Mouse (Mus musculus) brain, adult 2 months (tissue): ENCODE measurements at regions not wholly inside any gene's neighbourhood (a gene's known extent, or its start where the extent isn't known, plus 50 kb on each side); places are given as distances from the start of the nearest gene placed in this dataset.

Experiments
- DNase-seq: peaks from one replicate; pipeline ENCODE4 v3.0.0; 2011; ENCODE audit warnings: low read depth, low spot score

DNA sequence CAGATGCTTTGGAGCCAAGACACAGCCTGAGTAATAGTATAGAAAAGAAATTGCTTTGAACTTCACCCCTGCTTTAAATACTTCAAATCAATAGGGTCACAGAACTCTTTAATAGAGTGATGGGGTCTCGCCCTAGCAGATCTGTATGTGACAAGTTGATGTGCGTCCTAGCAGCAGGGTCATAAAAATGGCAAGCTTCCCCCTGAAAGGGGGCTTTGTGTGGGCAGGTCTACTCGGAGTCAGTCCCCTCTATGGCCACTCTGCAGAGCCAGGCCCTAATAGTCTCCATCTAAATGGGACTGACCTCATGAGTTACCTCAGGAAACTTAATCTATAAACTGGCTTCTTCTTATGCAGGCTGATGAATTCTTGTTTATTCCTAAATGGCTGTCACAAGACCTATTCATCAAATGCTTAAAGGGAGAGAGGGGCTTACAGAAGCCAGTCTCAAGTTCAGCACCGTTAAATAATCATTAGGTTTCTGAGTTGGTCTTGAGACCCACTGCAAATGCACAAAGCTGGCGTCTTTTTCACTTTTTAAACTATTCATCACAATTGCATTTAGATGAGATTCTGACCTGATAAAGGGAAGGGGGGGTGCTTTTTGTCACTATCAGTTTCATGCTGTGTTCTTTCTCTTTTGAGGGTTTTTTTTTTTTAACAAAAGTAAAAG is 457.0 kb upstream of the Fam92a start:
- no peak for DNase-seq

DNA sequence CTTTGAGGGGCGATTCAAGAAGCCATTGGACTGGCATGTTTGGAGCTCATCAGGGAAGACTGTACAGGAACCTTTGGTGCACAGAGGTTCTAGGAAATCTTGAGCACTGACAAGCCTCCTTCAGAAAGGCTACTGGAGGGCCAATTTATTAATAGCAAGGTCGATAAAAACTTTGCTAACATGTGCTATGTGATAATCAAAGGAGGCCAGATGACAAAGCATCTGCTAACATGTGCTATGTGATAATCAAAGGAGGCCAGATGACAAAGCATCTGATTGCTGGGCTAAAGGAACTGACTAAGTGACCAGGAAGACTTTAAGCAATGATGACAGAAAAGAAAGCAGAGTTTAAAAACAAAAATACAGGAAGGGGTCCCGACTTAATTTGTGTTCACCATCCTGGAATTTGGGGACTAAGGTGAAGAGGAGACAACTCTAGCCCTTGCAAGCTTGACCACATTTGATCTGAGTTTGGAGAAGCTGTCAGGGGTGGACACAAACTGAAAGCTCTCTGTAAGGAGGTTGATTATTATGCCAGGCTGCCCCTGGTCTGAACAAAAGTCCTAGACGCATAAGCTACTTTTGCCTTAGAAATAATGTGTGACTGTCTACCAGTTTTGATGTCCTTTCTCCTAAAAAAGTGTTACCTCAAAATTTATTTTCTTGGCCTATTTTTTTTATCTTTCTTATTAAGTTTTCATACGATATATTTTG is 455.5 kb upstream of the Fam92a start:
- DNase-seq: no peak

DNA sequence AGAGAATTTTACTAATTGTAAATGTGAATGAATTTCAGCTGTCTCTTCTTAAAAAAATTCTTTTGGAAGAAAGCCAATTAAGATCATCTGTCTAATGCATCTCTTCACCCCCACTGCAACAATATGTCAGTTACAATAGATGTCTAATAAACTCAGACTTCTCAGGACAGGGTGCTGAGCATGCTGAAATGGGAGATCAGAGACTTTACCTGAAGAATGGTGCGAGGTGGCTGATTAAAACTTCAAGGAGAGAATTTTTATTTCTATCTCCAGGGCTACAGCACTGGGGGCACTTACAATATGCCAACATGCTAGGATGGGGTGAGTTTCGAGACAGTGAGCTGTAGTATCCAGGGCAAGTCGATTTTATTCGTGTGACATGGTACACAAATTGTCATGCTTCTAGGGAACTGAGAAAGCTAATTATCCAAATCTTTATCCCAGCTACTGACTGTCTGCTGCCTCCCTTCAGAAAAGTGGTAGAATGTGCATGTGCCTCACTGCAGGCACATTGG is 449.0 kb upstream of the Fam92a start:
- no peak for DNase-seq

GRCm38 (mm10) chr4:12620059-12620755 is 448.4 kb upstream of the Fam92a start:
- no peak for DNase-seq

GRCm38 (mm10) chr4:12616665-12617064 is 444.9 kb upstream of the Fam92a start:
- no peak for DNase-seq

DNA sequence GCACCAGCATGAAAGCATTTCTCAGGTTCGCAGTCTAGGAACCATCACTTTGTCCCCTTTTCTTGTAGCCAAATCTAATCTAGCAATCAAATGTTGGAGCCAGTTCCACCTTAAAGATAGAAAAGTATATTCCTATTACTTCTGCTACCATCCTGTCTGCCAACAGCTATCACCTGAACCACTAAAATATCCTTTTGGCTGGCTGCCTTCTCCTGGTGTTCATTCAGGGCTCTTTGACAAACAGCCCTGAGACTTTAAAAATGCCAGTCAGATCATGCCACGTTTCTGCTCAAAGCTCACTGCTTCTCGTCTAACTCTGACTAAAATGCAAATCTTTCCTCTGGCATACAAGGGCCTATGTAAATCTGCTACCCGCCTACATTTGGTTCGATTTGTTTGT is 439.7 kb upstream of the Fam92a start:
- DNase-seq: peak; percentile 7

- DNase-seq: no peak
These were observed 429.5 kb upstream of the Fam92a start for GRCm38 (mm10) chr4:12601165-12601919.

DNA sequence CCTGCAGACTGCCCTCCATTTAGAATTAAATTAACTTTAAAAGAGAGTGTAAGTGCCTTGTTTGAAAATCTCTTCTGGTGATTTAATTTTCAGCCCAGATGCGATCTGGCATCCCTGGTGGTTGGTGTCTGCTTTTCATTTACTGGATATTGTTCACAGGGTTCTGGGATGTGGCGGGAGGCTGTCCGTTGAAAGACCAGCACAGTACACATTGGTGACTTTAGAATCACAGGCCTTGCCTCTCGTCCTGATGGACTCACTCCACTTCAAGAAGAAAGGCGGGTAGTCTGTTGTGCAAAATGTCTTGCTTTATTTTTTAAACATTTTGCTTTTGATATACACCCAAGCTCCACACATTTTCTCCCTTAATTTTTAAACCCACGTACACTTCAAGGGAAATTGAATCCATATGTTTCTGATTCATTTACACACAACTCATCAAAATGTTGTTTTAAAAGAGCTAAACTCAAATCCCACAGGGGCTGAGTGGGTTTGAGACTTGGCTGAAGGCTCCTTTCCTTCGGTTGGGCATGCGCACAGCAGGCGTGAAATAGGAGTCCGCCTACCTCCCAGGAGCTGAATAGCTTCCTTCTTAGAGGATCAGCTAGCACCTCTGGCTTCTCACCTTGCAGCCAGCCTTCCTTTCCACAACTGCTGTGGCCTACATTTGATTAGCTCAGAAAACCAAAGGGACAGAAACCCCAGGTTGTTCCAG is 424.1 kb upstream of the Fam92a start:
- DNase-seq: peak; percentile 68

DNA sequence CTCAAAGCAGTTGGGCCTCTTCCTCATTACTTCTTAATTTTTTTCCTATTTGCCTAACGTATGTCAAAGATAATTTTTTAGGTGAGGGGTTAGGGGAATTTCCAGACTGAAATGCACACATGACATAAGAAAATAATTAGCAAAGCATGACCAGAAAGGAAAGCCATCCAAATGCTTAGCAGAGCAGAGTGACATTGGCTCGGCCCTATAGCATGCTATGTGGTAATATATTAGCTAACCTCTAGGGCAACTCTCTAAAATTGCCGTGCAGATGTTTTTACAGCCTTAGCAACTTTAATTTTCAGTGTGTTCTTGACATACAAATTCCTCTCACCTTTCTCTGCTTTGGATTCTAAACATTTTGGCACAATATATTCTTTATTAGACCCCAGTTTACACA is 421.2 kb upstream of the Fam92a start:
- no peak for DNase-seq

DNA sequence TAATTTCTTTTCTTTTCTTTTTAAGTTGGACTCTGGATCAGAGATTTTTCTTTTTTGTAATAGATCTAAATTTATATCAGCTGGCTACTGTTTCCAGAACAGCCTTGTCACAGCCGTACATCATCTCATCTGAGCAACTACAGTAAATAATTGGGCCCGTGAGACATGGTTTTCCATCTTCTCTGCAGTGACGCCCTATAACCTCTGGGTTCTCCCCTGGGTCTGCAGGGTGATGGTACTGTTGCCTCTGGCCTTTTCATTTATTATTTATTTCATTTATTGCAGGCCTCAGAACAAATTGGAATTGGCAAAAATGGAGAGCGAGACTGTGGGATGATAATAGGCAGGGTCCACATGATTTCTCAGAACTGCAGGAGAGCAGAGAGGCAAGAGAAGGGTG is 406.3 kb upstream of the Fam92a start:
- DNase-seq: no peak

DNA sequence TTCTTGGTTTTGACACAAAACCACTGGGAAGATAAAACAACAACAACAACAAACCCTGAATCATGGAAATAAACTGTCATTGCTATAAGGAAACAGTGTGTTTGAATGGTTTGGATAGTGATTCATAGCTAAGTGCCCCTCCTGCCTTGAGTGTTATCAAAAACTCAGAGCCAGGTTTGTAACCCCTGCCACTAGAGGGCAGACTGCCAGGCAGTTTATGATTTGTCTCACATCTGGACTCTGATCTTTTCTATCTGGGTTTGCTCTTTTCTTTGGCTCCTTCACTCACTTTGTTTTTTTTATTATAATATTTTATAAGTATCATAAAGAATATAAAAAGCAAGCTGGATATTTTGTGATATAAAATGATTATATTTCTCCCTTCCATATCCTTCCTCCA is 400.1 kb upstream of the Fam92a start:
- DNase-seq: peak; percentile 30

GRCm38 (mm10) chr4:12570689-12571088 is 398.9 kb upstream of the Fam92a start:
- peak; percentile 24 for DNase-seq

DNA sequence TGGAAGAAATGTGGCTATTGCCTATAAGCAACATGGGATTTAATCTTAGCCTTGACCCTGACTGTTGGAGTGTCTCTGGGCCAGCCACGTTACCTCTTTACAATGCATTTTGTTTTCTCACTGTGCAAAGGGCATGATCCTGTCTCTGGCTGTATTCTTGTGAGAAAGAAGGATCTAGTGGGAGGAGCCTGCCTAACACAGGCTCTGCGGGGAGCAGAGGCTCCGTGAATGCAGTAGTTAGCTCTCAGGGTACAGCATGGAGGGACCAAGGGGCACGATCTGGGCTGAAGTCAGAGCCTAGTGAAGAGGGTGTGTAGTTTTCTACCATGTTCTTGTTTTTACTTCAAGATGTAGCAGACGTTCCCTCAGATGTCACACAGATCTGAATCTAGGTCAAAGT is 395.8 kb upstream of the Fam92a start:
- no peak for DNase-seq

DNA sequence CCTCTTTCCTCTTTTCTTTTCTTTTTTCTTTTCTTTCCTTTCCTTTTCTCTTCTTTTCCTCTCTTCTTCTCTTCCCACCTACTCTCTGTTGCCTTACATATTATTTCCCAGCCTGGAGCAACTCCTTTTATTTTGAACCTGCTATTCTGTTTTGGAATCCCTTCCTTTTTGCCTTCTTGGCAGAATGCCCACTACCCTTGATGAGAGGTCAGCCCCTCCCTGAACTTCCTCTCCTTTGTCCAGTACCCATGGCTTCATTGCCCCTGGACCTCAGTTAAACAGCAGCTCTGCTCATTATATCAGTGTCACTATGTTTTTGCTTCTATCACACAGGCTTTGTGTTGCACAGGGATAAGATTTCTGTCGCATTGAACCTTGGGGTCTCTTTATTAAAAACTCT is 391.2 kb upstream of the Fam92a start:
- DNase-seq: no peak

- no peak for DNase-seq
These were observed 388.7 kb upstream of the Fam92a start for GRCm38 (mm10) chr4:12560546-12560945.

DNA sequence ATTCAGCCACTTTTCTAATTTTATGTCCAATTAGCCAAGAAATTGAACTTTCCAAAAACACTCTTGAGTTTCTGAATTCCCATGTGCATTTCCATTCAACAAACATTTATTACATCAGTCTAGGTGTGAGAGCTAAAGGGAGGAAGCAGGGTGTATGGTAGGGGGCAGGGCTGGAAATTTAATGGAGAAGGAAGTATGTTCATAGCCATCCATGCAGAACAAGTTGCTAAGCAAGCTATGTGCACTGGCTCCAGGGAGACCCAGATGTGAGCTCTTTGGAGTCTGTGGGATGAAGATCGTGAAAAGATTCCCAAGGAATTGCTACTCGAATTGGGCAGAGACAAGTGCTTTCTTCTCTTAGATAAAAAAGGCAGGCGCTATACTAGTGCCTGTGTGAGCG is 388.2 kb upstream of the Fam92a start:
- DNase-seq: no peak

DNA sequence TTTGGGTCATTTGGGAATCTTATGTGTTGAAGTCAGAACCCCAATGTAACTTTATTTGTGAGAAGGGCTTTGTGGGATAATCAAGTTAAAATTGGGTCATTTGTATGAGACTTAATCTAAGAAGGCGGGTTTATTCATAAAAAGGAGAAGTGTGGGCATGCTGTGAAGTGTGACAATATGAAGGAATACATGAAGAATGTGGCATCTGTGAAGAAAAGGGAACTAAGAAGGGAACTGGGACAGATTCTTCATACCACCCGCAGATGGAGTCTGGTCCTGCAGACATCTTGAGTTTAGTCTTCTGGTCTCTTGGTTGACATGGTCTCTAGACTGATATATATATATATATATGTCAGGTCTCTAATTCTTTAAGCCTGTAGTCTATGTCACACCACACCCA is 385.3 kb upstream of the Fam92a start:
- DNase-seq: no peak

- DNase-seq: no peak
These were observed 377.4 kb upstream of the Fam92a start for GRCm38 (mm10) chr4:12549265-12549664.

DNA sequence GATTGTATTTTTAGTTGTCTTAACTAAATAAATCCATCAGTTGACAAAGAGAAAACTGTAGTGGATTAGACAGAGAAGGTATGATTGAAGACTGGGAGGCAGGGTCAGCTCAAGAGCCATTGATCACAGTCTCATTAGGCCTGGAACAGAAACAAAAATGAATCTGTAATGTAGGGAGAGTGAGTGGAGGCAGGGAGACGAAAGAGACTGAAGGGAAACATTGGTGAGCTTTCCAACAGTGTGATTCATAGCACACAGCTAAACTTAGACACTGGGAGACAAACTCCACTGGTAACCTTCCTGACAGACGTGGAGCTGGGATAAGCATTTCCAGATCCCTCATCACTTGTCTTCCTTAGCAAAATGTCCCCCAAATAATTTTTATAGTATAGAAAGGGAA is 372.1 kb upstream of the Fam92a start:
- peak; percentile 63 for DNase-seq

DNA sequence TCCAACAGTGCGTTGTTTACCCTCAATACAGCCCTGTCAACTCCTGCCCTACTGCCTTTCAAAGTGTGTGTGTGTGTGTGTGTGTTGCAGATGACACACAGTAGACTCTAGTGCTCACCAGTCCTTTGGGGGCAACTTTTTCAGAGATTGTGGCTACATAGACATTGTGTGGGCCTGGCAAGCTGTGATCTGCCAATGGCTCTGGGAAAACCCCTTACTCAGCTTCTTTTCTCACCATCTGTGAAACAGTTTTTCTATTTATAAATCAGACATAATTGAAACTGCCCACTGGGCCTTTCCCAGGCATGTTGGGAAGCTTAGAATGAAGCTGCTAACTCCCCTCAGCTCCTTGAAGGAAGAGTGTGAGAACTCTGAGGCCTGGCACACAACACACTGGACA is 369.7 kb upstream of the Fam92a start:
- DNase-seq: no peak

DNA sequence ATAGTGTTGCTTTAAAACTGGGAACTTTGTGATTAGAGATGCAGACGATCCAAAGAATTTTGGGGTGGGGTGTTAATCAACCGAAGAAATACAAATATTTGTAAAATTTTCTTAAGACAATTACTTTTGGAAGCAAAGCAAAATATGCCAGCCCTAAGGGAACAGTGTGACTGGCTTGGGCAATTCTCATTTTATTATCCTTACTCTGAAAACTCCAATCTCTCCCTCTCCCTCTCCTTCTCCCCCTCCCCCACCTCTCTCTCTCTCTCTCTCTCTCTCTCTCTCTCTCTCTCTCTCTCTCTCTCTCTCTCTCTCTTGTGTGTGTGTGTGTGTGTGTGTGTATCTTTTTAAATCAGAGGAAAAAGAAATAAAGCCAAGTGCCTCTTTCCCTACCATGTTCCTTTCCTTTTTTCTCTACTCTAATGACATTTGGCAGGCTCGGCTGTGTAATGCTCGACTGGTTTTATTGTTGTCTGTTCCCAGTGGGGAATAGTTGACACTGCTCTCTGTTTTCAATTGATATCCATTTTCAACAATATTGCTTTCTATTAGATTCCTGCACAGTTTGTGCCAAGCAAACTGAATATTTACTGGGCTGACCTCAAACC is 367.5 kb upstream of the Fam92a start:
- DNase-seq: no peak
